Mouse (Mus musculus): ENCODE results near the gene Atp8a2. TPM values are rescaled to one million over a fixed set of nuclear protein-coding genes. Genes with fewer than 3 reads are reported as not detected.

Atp8a2 gene
- total and polyA plus RNA-seq, 2 experiments from 2014 or later, result 5.2 to 115 TPM

DNA sequence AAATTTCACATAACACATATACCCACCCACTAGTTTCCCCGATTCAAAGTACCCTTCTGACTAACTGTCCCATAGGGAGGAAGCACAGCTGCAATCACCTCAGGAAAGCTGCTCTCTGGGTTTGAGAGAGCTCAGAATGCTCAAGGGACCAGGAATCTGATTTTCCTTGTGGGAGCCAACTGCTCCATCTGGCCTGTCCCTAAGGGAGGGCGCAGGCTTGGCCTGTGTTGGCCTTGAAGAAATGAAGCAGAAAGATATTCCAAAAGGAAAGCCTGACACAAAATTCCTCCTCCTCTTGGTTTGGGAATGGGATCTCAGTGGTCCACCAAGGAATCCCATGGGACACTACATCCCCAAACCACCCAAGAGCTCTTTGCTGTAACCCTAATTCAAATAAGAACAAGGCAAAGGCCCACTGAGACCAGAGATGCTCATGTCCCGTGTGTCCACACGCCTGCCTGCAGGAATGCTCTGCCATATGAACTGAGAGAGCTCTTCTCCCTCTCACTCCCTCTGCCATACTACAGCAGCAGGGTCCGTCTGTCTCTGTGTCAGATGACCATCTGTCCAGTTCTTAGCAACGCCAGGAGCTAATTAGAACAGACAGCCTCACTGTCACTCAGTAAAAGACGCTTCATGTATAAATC lies 293.4 kb downstream of the Atp8a2 start:
- Histone ChIP-seq H3K27ac (ENCODE audit: low read depth) (no peak overlapping the region), H3K36me3 (replicated peaks; ENCODE audit: control insufficient read depth, insufficient read depth, low read length) (no peaks in the 10 kb centered on the region), H3K4me3 (ENCODE audit: low read depth, low read length) (no peak overlapping the region), H3K4me1 (ENCODE audit: control insufficient read depth, insufficient read depth) (no peaks in the 10 kb centered on the region), H3K9ac (replicated peaks; ENCODE audit: low read depth, low read length) (no peak overlapping the region), H3K4me2 (ENCODE audit: low read depth, low read length) (no peak overlapping the region), H3K27me3 (ENCODE audit: control insufficient read depth, insufficient read depth, low read length) (no peaks in the 10 kb centered on the region), H3K9me3 (replicated peaks; ENCODE audit: control insufficient read depth, low read length) (no peaks in the 10 kb centered on the region)
- no peak for DNase-seq (ENCODE audit: low spot score)
- no peak for ATAC-seq (ENCODE audit: insufficient read depth, low read depth)
- 86% methylated on average over 7 of the region's 7 CpGs for WGBS
- TF ChIP-seq CTCF (IDR thresholded peaks at IDR 0.05; ENCODE audit: low read depth) (no peak), EP300 (IDR thresholded peaks at IDR 0.05; ENCODE audit: low read depth) (no peak)

GRCm38 (mm10) chr14:59893971-59894370 lies 303.0 kb downstream of the Atp8a2 start:
- Histone ChIP-seq H3K4me3 (ENCODE audit: low read depth, low read length) (no peak overlapping the region), H3K4me2 (ENCODE audit: low read depth, low read length) (no peak overlapping the region), H3K36me3 (replicated peaks; ENCODE audit: control insufficient read depth, insufficient read depth, low read length) (no peaks in the 10 kb centered on the region), H3K9ac (replicated peaks; ENCODE audit: low read depth, low read length) (no peak overlapping the region), H3K4me1 (ENCODE audit: control insufficient read depth, insufficient read depth) (no peaks in the 10 kb centered on the region), H3K27ac (ENCODE audit: low read depth) (no peak overlapping the region), H3K27me3 (ENCODE audit: control insufficient read depth, insufficient read depth, low read length) (0 out of 2 replicates have a peak, but pooled peaks cover 3% of the 10 kb centered on the region), H3K9me3 (replicated peaks; ENCODE audit: control insufficient read depth, low read length) (no peaks in the 10 kb centered on the region)
- 64% methylated on average over 1 of the region's 1 CpGs for WGBS
- ATAC-seq (ENCODE audit: insufficient read depth, low read depth) (no peak), DNase-seq (ENCODE audit: low spot score) (no peak)
- TF ChIP-seq CTCF (IDR thresholded peaks at IDR 0.05; ENCODE audit: low read depth), result no peak
- TF ChIP-seq EP300 (IDR thresholded peaks at IDR 0.05; ENCODE audit: low read depth), result no peak

- no peak for ATAC-seq (ENCODE audit: insufficient read depth, low read depth)
- no peaks in the 10 kb centered on the region for H3K36me3 ChIP-seq (replicated peaks; ENCODE audit: control insufficient read depth, insufficient read depth, low read length)
- no peak overlapping the region for H3K27ac ChIP-seq (ENCODE audit: low read depth)
- H3K4me3 ChIP-seq (ENCODE audit: low read depth, low read length), result no peak overlapping the region
- no peaks in the 10 kb centered on the region for H3K9me3 ChIP-seq (replicated peaks; ENCODE audit: control insufficient read depth, low read length)
- 89% methylated on average over 8 of the region's 8 CpGs for WGBS
- TF ChIP-seq EP300 (IDR thresholded peaks at IDR 0.05; ENCODE audit: low read depth), result no peak
- no peak for TF ChIP-seq CTCF (IDR thresholded peaks at IDR 0.05; ENCODE audit: low read depth)
- peaks cover 10% of the 10 kb centered on the region for H3K4me1 ChIP-seq (ENCODE audit: control insufficient read depth, insufficient read depth)
- no peak for DNase-seq (ENCODE audit: low spot score)
- H3K9ac ChIP-seq (replicated peaks; ENCODE audit: low read depth, low read length), result no peak overlapping the region
- H3K27me3 ChIP-seq (ENCODE audit: control insufficient read depth, insufficient read depth, low read length), result 0 out of 2 replicates have a peak, but pooled peaks cover 3% of the 10 kb centered on the region
- no peak overlapping the region for H3K4me2 ChIP-seq (ENCODE audit: low read depth, low read length)
Observed at GRCm38 (mm10) chr14:59892084-59892483, 304.9 kb downstream of the Atp8a2 start.

- Histone ChIP-seq H3K36me3 (replicated peaks; ENCODE audit: control insufficient read depth, insufficient read depth, low read length) (no peaks in the 10 kb centered on the region), H3K27me3 (ENCODE audit: control insufficient read depth, insufficient read depth, low read length) (0 out of 2 replicates have a peak, but pooled peaks cover 3% of the 10 kb centered on the region), H3K27ac (ENCODE audit: low read depth) (no peak overlapping the region), H3K9me3 (replicated peaks; ENCODE audit: control insufficient read depth, low read length) (no peaks in the 10 kb centered on the region), H3K4me2 (ENCODE audit: low read depth, low read length) (no peak overlapping the region), H3K4me1 (ENCODE audit: control insufficient read depth, insufficient read depth) (peaks cover 10% of the 10 kb centered on the region), H3K4me3 (ENCODE audit: low read depth, low read length) (no peak overlapping the region), H3K9ac (replicated peaks; ENCODE audit: low read depth, low read length) (no peak overlapping the region)
- TF ChIP-seq CTCF (IDR thresholded peaks at IDR 0.05; ENCODE audit: low read depth), result no peak
- no peak for TF ChIP-seq EP300 (IDR thresholded peaks at IDR 0.05; ENCODE audit: low read depth)
- ATAC-seq (ENCODE audit: insufficient read depth, low read depth) (no peak), DNase-seq (ENCODE audit: low spot score) (no peak)
- WGBS, result 87% methylated on average over 5 of the region's 5 CpGs
Observed at GRCm38 (mm10) chr14:59891491-59891890, 305.5 kb downstream of the Atp8a2 start.

GRCm38 (mm10) chr14:59890818-59891217 lies 306.2 kb downstream of the Atp8a2 start:
- Histone ChIP-seq H3K36me3 (replicated peaks; ENCODE audit: control insufficient read depth, insufficient read depth, low read length) (no peaks in the 10 kb centered on the region), H3K4me1 (ENCODE audit: control insufficient read depth, insufficient read depth) (peaks cover 10% of the 10 kb centered on the region), H3K4me2 (ENCODE audit: low read depth, low read length) (no peak overlapping the region), H3K27me3 (ENCODE audit: control insufficient read depth, insufficient read depth, low read length) (0 out of 2 replicates have a peak, but pooled peaks cover 3% of the 10 kb centered on the region), H3K9ac (replicated peaks; ENCODE audit: low read depth, low read length) (no peak overlapping the region), H3K9me3 (replicated peaks; ENCODE audit: control insufficient read depth, low read length) (no peaks in the 10 kb centered on the region), H3K4me3 (ENCODE audit: low read depth, low read length) (no peak overlapping the region), H3K27ac (ENCODE audit: low read depth) (no peak overlapping the region)
- WGBS, result 64% methylated on average over 5 of the region's 5 CpGs
- DNase-seq (ENCODE audit: low spot score) (no peak), ATAC-seq (ENCODE audit: insufficient read depth, low read depth) (no peak)
- TF ChIP-seq CTCF (IDR thresholded peaks at IDR 0.05; ENCODE audit: low read depth) (no peak), EP300 (IDR thresholded peaks at IDR 0.05; ENCODE audit: low read depth) (no peak)

DNA sequence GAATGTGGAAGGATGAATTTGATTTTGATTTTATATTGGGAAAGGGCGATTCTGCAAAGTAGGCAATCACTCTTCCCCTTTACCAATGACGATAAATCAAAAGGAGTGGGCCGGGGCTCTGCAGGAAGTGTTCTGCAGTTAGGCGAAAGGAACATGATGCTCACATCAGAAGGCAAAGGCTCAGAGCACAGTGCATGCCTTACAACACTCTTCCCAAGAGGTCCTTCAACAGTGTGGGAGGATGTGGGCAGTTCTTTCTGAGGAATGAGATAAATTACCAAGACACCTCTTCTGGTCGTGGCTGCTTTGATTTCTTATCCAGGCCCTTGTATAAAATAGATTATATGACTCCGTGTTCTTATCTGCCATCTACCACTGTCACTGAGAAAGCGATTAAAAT lies 306.9 kb downstream of the Atp8a2 start:
- DNase-seq (ENCODE audit: low spot score) (no peak), ATAC-seq (ENCODE audit: insufficient read depth, low read depth) (no peak)
- Histone ChIP-seq H3K27ac (ENCODE audit: low read depth) (no peak overlapping the region), H3K4me2 (ENCODE audit: low read depth, low read length) (no peak overlapping the region), H3K36me3 (replicated peaks; ENCODE audit: control insufficient read depth, insufficient read depth, low read length) (no peaks in the 10 kb centered on the region), H3K4me3 (ENCODE audit: low read depth, low read length) (no peak overlapping the region), H3K27me3 (ENCODE audit: control insufficient read depth, insufficient read depth, low read length) (peaks cover 6% of the 10 kb centered on the region; the same call in 1 of the 2 replicates), H3K9ac (replicated peaks; ENCODE audit: low read depth, low read length) (no peak overlapping the region), H3K9me3 (replicated peaks; ENCODE audit: control insufficient read depth, low read length) (no peaks in the 10 kb centered on the region), H3K4me1 (ENCODE audit: control insufficient read depth, insufficient read depth) (peaks cover 10% of the 10 kb centered on the region)
- TF ChIP-seq EP300 (IDR thresholded peaks at IDR 0.05; ENCODE audit: low read depth) (no peak), CTCF (IDR thresholded peaks at IDR 0.05; ENCODE audit: low read depth) (no peak)
- WGBS, result 54% methylated on average over 7 of the region's 7 CpGs

Measured in heart, postnatal 0 days (tissue).